ENCODE assay signal across 2 mouse cellular contexts in genomic region chr8:85379142-85379781, GRCm38 (mm10).
A peak's percentile ranks its signal among the peaks of the same experiment; 100 is the strongest.
TF ChIP-seq lines count a peak whose summit lies in the region.

No protein-coding gene starts in this region.

TF ChIP-seq in MEL, 35 proteins besides CTCF, POLR2A, EP300 and RAD21 (continued from another document):
- TF ChIP-seq ZMIZ1 (IDR thresholded peaks at IDR 0.05; ENCODE audit: low read depth, low read length) (no peak), USF2 (IDR thresholded peaks at IDR 0.05; ENCODE audit: borderline replicate concordance in 1 of 2, insufficient read depth in 1 of 2, low read depth in 1 of 2, low read length in 2 of 2) (no peak), MYC (IDR thresholded peaks at IDR 0.05; ENCODE audit: low read depth, low read length) (peak; percentile 34; the same call in 1 of the 2 replicates), MAFK (IDR thresholded peaks at IDR 0.05; ENCODE audit: borderline replicate concordance, low read depth, low read length) (no peak), MYB (IDR thresholded peaks at IDR 0.05; ENCODE audit: low read depth, low read length) (no peak), ZNF384 (IDR thresholded peaks at IDR 0.05; ENCODE audit: low read depth, low read length) (no peak), MEF2A (IDR thresholded peaks at IDR 0.05; ENCODE audit: extremely low read depth, insufficient replicate concordance, low read depth, low read length, poor library complexity, severe bottlenecking) (no peak), GABPA (IDR thresholded peaks at IDR 0.05; ENCODE audit: low read depth, low read length) (no peak), TBP (IDR thresholded peaks at IDR 0.05; ENCODE audit: low read depth, low read length) (no peak), E2F4 (IDR thresholded peaks at IDR 0.05; ENCODE audit: borderline replicate concordance, low read depth, low read length) (no peak), RCOR1 (IDR thresholded peaks at IDR 0.05; ENCODE audit: low read depth, low read length) (peak; percentile 93), ETS1 (IDR thresholded peaks at IDR 0.05; ENCODE audit: low read depth, low read length) (peak; percentile 92), MAX (IDR thresholded peaks at IDR 0.05; ENCODE audit: low read length) (no peak), USF1 (IDR thresholded peaks at IDR 0.05; ENCODE audit: low read depth, low read length) (no peak), MAZ (IDR thresholded peaks at IDR 0.05; ENCODE audit: low read depth, low read length) (no peak), NRF1 (IDR thresholded peaks at IDR 0.05; ENCODE audit: insufficient read depth, low read depth, low read length, poor library complexity, severe bottlenecking) (no peak), TCF12 (IDR thresholded peaks at IDR 0.05; ENCODE audit: low read depth, low read length) (peak; percentile 81), JUND (IDR thresholded peaks at IDR 0.05; ENCODE audit: low read depth, low read length) (no peak), POLR2AphosphoS5 (IDR thresholded peaks at IDR 0.05; ENCODE audit: borderline replicate concordance, low read depth, low read length) (no peak), TAL1 (IDR thresholded peaks at IDR 0.05; ENCODE audit: low read length) (peak; percentile 90), CHD2 (IDR thresholded peaks at IDR 0.05; ENCODE audit: low read length) (no peak), CHD1 (IDR thresholded peaks at IDR 0.05; ENCODE audit: low read depth, low read length) (no peak), KAT2A (conservative IDR thresholded peaks at IDR 0.05; ENCODE audit: low read depth, low read length) (no peak), SMC3 (IDR thresholded peaks at IDR 0.05; ENCODE audit: low read depth, low read length) (no peak), MXI1 (IDR thresholded peaks at IDR 0.05; ENCODE audit: low read depth, low read length) (peak; percentile 64; the same call in 1 of the 2 replicates), HCFC1 (IDR thresholded peaks at IDR 0.05; ENCODE audit: low read depth, low read length) (0 out of 2 replicates have a peak, but pooled peaks have one; percentile 24), ZKSCAN1 (IDR thresholded peaks at IDR 0.05; ENCODE audit: low read depth, low read length) (no peak), POLR2AphosphoS2 (IDR thresholded peaks at IDR 0.05; ENCODE audit: low read length) (no peak), SIN3A (IDR thresholded peaks at IDR 0.05; ENCODE audit: low read length) (peak; percentile 77)
TF ChIP-seq in MEL: peak in this region for 9.

TF ChIP-seq in myocyte, 11 proteins besides CTCF, POLR2A, EP300 and RAD21 (continued from another document):
- TF ChIP-seq USF1 (IDR thresholded peaks at IDR 0.05; ENCODE audit: low read depth) (no peak), TCF12 (IDR thresholded peaks at IDR 0.05; ENCODE audit: insufficient read depth, poor library complexity, severe bottlenecking) (no peak), MYOD1 (IDR thresholded peaks at IDR 0.05; ENCODE audit: control insufficient read depth in 1 of 3, insufficient read length in 2 of 3, low read depth in 2 of 3) (no peak), MYOG (IDR thresholded peaks at IDR 0.05; ENCODE audit: control insufficient read depth in 1 of 3, insufficient read depth in 1 of 3, insufficient read length in 2 of 3, low read depth in 2 of 3) (no peak)
